Mouse (Mus musculus): Measurements from ENCODE around the gene Fam172a.

DNA sequence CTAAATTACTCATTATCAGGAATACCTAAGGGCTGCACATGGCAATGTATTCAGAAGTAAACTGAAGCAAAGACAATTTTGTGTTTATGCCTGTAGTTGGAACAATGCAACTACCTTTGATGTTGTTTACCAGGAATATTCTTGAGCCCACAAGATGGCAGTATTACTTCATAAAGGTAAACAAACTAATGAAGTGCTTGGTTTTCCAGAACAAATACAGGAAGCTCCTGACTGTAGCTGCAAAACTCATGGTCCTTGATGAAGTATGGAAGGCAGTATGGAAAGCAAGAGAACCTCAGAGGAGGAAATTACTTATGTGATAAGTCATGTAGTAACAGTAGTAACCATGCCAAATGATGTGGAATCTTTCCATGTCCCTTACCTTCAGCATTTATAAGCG is 163.0 kb downstream of the Fam172a start:
- TF ChIP-seq CTCF (IDR thresholded peaks at IDR 0.05; ENCODE audit: low read depth), result peak; percentile 37
- no peak for TF ChIP-seq EP300 (IDR thresholded peaks at IDR 0.05; ENCODE audit: low read depth)

All from liver, postnatal 0 days (tissue).